Mouse (Mus musculus): ENCODE results near the gene Sptssa. TPM values are rescaled to one million over a fixed set of nuclear protein-coding genes. Genes with fewer than 3 reads are reported as not detected.
A peak's percentile ranks its signal among the peaks of the same experiment; 100 is the strongest.

Sptssa gene
- 182 and 185 TPM in 2 replicates for polyA plus RNA-seq (2015; fragmentation: Nextera tagmentation; extraction: Ambion mirVana)

DNA sequence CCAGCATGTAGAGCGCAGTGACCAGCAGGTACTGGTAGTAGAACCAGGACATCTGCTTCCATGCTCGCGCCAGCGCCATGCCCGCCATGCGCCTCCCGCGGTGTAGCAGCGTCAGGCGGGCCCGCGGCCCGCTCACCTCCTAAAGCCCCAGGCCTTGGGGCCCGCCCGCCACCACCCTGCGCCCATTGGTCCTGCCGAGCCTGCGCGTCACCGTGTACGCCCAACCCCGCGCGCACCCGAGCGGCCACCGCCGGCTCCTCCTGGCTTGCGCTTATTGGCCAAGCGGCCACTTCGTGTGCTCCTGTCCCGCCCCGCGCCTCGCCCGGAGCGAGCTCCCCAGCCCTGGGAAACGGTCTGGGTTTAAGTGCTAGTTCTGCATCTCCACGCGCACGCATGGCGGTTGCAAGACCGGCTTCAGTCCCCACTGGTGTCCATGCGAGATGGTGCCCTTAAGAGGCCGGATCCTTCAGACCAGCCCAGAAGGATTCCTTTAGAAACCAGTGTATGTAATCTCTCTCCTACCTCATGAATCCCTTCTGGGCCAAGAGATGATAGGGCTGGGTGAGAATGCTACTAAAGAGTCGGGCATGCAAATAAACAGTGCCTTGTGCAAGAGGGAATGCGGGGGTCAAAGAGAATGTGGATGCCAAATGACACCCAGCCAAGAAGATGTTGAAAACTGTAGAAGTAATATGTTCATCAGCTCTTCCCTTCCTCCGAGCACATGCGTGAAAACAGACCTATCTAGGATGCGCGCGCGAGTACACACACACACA is at the start of gene Sptssa:
TSS of gene Sptssa (minus strand) at position 178 of the 776 bp plus-strand sequence.
- Histone ChIP-seq H3K4me3 (peak within 1 kb of the TSS; percentile 62), H3K9me3 (replicated peaks) (no peaks in the 10 kb centered on the region), H3K27ac (peak within 1 kb of the TSS; percentile 74), H3K27me3 (no peaks in the 10 kb centered on the region), H3K9ac (peak within 1 kb of the TSS; percentile 74), H3K4me1 (peaks cover 25% of the 10 kb centered on the region), H3K36me3 (ENCODE audit: poor library complexity, severe bottlenecking) (no peaks in the 10 kb centered on the region), H3K4me2 (peak within 1 kb of the TSS; percentile 59)
- ATAC-seq, result peak; percentile 99
- 8% methylated on average over 53 of the region's 53 CpGs for WGBS

DNA sequence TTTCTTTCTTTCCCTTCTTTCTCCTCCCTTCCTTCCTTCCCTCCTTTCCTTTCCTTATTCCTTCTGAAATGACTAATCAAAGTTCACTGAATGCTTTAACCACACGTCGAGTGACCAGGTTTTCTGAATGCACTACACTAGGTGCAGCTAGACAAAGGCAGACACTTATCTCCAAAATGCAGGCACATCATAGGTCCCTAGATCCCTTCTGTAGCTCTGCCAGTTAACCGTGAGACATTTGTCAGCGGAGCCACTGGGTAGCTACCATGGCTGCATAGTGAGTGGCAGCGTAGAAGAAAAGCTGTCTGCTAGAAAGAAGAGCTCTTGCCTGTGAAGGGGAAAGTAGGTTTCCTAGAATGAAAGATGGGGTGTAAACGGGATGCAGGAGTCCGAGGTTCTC is 43.0 kb upstream of the Sptssa start:
- no peak for ATAC-seq
- Histone ChIP-seq H3K4me3 (no peak overlapping the region), H3K27me3 (no peaks in the 10 kb centered on the region), H3K4me1 (peaks cover 4% of the 10 kb centered on the region), H3K9ac (no peak overlapping the region), H3K27ac (no peak overlapping the region), H3K9me3 (replicated peaks) (no peaks in the 10 kb centered on the region), H3K4me2 (no peak overlapping the region), H3K36me3 (ENCODE audit: poor library complexity, severe bottlenecking) (no peaks in the 10 kb centered on the region)
- 78% methylated on average over 7 of the region's 7 CpGs for WGBS

- Histone ChIP-seq H3K36me3 (ENCODE audit: poor library complexity, severe bottlenecking) (no peaks in the 10 kb centered on the region), H3K27ac (no peak overlapping the region), H3K4me2 (no peak overlapping the region), H3K27me3 (no peaks in the 10 kb centered on the region), H3K9ac (no peak overlapping the region), H3K9me3 (replicated peaks) (no peaks in the 10 kb centered on the region), H3K4me3 (no peak overlapping the region), H3K4me1 (peaks cover 9% of the 10 kb centered on the region)
- ATAC-seq, result no peak
- WGBS, result 65% methylated on average over 6 of the region's 6 CpGs
These were observed 41.4 kb upstream of the Sptssa start for GRCm38 (mm10) chr12:54697791-54698250.

- peaks cover 9% of the 10 kb centered on the region for H3K4me1 ChIP-seq
- no peaks in the 10 kb centered on the region for H3K27me3 ChIP-seq
- H3K9me3 ChIP-seq (replicated peaks), result no peaks in the 10 kb centered on the region
- H3K36me3 ChIP-seq (ENCODE audit: poor library complexity, severe bottlenecking), result peaks cover 5% of the 10 kb centered on the region
- ATAC-seq, result no peak; the same call in 1 of the 2 replicates
- no peak overlapping the region for H3K9ac ChIP-seq
- H3K27ac ChIP-seq, result peak overlapping the region; percentile 31; the same call in 1 of the 2 replicates
- 7% methylated on average over 7 of the region's 7 CpGs for WGBS
- no peak overlapping the region for H3K4me2 ChIP-seq
- no peak overlapping the region for H3K4me3 ChIP-seq
These were observed 40.7 kb upstream of the Sptssa start for GRCm38 (mm10) chr12:54697003-54697597.

DNA sequence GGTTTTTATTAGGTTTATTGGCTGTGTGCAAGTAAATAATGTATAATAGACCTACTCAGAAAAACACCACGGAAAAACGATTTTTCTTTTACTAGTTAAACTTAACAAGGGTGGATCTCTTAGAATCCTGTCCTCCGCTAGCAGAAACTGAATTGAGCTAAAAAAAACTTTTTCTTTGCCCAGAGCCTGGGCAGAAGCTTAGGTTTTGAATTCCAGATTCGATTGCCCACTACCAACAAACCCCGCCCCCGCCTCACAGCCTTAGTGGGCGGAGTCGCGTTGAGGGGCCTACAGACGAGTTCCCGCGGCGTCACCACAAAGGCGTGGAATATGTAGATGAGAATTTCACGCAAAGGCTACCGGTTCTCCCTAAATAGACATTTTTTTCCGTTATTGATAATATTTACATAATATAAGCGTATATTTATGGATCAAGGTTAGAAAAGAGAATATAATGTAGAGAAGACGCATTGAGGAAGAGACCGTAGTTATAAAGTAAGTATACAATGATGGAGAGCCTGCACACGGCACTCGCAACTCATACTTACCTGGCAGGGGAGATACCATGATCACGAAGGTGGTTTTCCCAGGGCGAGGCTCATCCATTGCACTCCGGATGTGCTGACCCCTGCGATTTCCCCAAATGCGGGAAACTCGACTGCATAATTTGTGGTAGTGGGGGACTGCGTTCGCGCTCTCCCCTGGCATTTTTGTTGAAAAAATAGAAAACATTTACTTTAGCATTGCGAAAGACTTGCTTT is 40.0 kb upstream of the Sptssa start:
- Histone ChIP-seq H3K27ac (peak overlapping the region; percentile 97), H3K4me2 (peak overlapping the region; percentile 64), H3K36me3 (ENCODE audit: poor library complexity, severe bottlenecking) (peaks cover 10% of the 10 kb centered on the region), H3K9me3 (replicated peaks) (no peaks in the 10 kb centered on the region), H3K27me3 (no peaks in the 10 kb centered on the region), H3K9ac (peak overlapping the region; percentile 87), H3K4me1 (peaks cover 9% of the 10 kb centered on the region), H3K4me3 (peak overlapping the region; percentile 72)
- ATAC-seq, result peak; percentile 92
- WGBS, result under 1% methylated on average over 32 of the region's 32 CpGs

- peak within 1 kb of the TSS; percentile 87 for H3K9ac ChIP-seq
- H3K27ac ChIP-seq, result peak within 1 kb of the TSS; percentile 97
- H3K27me3 ChIP-seq, result no peaks in the 10 kb centered on the region
- no peaks in the 10 kb centered on the region for H3K9me3 ChIP-seq (replicated peaks)
- peak within 1 kb of the TSS; percentile 72 for H3K4me3 ChIP-seq
- ATAC-seq, result peak; percentile 93
- H3K4me2 ChIP-seq, result peak within 1 kb of the TSS; percentile 64
- peaks cover 13% of the 10 kb centered on the region for H3K36me3 ChIP-seq (ENCODE audit: poor library complexity, severe bottlenecking)
- WGBS, result under 1% methylated on average over 57 of the region's 57 CpGs
- peaks cover 9% of the 10 kb centered on the region for H3K4me1 ChIP-seq
These were observed 39.3 kb upstream of the Sptssa start, which contains the start of gene Eapp for GRCm38 (mm10) chr12:54695511-54696241. Gene Eapp, minus strand, starts transcription at chr12:54695897.

- 40% methylated on average over 12 of the region's 12 CpGs for WGBS
- H3K4me3 ChIP-seq, result peak overlapping the region; percentile 72
- no peak for ATAC-seq
These were observed 38.6 kb upstream of the Sptssa start for GRCm38 (mm10) chr12:54694847-54695510.

DNA sequence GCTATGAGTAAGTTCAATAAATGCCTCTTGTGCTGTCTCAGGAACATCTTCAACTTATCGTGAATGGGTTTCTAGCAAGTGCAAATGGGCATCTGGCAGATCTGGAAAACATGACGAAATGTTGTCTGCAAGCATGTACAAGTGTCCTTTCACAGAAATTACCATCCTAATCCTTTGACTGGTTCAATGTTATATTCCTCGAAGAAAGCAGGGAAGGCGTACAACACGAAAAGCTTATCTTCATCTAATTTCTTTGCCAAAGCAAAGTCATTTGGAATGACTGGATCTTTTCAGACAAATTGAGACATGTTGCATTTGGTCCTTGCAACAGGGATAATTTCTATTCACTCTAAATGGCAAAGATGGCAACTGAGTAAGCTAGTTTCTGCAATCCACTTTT is 32.7 kb upstream of the Sptssa start:
- no peaks in the 10 kb centered on the region for H3K9me3 ChIP-seq (replicated peaks)
- no peaks in the 10 kb centered on the region for H3K27me3 ChIP-seq
- no peak overlapping the region for H3K27ac ChIP-seq
- H3K4me1 ChIP-seq, result peaks cover 4% of the 10 kb centered on the region; the same call in 1 of the 2 replicates
- H3K4me3 ChIP-seq, result no peak overlapping the region
- no peak overlapping the region for H3K9ac ChIP-seq
- no peak for ATAC-seq
- 96% methylated on average over 5 of the region's 5 CpGs for WGBS
- H3K36me3 ChIP-seq (ENCODE audit: poor library complexity, severe bottlenecking), result peaks cover 72% of the 10 kb centered on the region
- H3K4me2 ChIP-seq, result no peak overlapping the region

More at GRCm38 (mm10) chr12:54694847-54695510, 38.6 kb upstream of the Sptssa start:
- H3K9me3 ChIP-seq (replicated peaks), result no peaks in the 10 kb centered on the region
- H3K4me1 ChIP-seq, result peaks cover 9% of the 10 kb centered on the region
- H3K36me3 ChIP-seq (ENCODE audit: poor library complexity, severe bottlenecking), result peaks cover 20% of the 10 kb centered on the region
- peak overlapping the region; percentile 97 for H3K27ac ChIP-seq
- peak overlapping the region; percentile 64 for H3K4me2 ChIP-seq
- no peaks in the 10 kb centered on the region for H3K27me3 ChIP-seq
- peak overlapping the region; percentile 87 for H3K9ac ChIP-seq

DNA sequence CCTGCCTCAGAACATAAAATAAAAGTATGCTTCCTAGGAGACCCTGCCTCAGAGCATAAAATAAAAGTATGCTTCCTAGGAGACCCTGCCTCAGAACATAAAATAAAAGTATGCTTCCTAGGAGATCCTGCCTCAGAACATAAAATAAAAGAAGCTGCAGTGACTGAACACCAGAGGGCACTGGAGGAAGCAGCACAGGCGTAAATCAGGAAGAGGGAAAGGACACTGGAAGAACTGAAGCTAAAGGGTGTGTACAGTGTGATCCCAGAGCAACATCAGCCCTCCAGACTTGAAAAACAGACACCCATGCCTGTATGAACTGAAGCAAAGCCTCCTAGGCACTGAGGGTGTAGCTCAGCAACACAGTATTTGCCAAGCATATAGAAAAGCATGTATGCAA is 26.8 kb upstream of the Sptssa start:
- H3K9ac ChIP-seq, result no peak overlapping the region
- H3K4me2 ChIP-seq, result no peak overlapping the region
- no peak overlapping the region for H3K4me3 ChIP-seq
- no peaks in the 10 kb centered on the region for H3K9me3 ChIP-seq (replicated peaks)
- ATAC-seq, result no peak
- 5% methylated on average over 1 of the region's 1 CpGs for WGBS
- no peaks in the 10 kb centered on the region for H3K4me1 ChIP-seq
- H3K36me3 ChIP-seq (ENCODE audit: poor library complexity, severe bottlenecking), result peaks cover 50% of the 10 kb centered on the region
- no peak overlapping the region for H3K27ac ChIP-seq
- no peaks in the 10 kb centered on the region for H3K27me3 ChIP-seq

DNA sequence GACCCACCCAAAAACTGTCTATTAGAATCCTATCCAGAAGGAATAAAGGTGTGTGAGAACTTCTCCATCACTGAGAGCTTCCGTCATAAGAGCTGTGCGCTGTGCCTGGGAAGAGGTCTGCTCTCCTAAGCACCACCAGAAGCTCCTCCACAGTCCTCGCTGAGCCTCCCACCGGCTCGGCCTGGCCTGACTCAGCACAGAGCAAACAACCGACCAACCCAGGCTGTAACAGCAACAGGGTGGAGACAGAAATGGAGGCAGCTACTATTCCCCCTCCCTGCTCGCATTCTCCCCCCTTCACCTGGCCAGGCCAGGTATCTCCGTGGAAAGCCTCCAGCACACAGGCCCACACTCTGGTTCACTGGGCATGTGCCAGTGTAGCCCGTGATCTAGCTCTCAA is 20.3 kb upstream of the Sptssa start:
- WGBS, result 94% methylated on average over 9 of the region's 9 CpGs
- ATAC-seq, result no peak
- no peaks in the 10 kb centered on the region for H3K27me3 ChIP-seq

GRCm38 (mm10) chr12:54675396-54675795 is 19.0 kb upstream of the Sptssa start:
- Histone ChIP-seq H3K27me3 (no peaks in the 10 kb centered on the region), H3K27ac (no peak overlapping the region), H3K9ac (no peak overlapping the region), H3K4me2 (no peak overlapping the region), H3K4me1 (no peaks in the 10 kb centered on the region), H3K36me3 (ENCODE audit: poor library complexity, severe bottlenecking) (peaks cover 72% of the 10 kb centered on the region), H3K4me3 (no peak overlapping the region), H3K9me3 (replicated peaks) (no peaks in the 10 kb centered on the region)
- no peak for ATAC-seq
- WGBS, result 96% methylated on average over 4 of the region's 4 CpGs

More for the DNA sequence above, 20.3 kb upstream of the Sptssa start:
- H3K36me3 ChIP-seq (ENCODE audit: poor library complexity, severe bottlenecking), result peaks cover 63% of the 10 kb centered on the region
- H3K4me2 ChIP-seq, result no peak overlapping the region
- no peaks in the 10 kb centered on the region for H3K4me1 ChIP-seq
- no peak overlapping the region for H3K4me3 ChIP-seq
- H3K27ac ChIP-seq, result no peak overlapping the region
- H3K9me3 ChIP-seq (replicated peaks), result no peaks in the 10 kb centered on the region
- H3K9ac ChIP-seq, result no peak overlapping the region

Data from forebrain, embryonic 13.5 days (tissue).